Mouse (Mus musculus) testis, adult 2 months (tissue): Measurements from ENCODE around the gene Gm5767. TPM values are rescaled to one million over a fixed set of nuclear protein-coding genes. Genes with fewer than 3 reads are reported as not detected.

Experiments used
- H3K27ac ChIP-seq: fragments of 200-500 bp; 2 replicates; pipeline ENCODE4 v1.5.1; 2012; ENCODE audit warnings: low read depth, low read length; ENCODE audit not compliant: control insufficient read depth, insufficient read depth
- H3K27me3 ChIP-seq: fragments of 200-500 bp; 2 replicates; pipeline ENCODE4 v1.6.1; 2012; ENCODE audit warnings: mild to moderate bottlenecking, low read length, moderate library complexity; ENCODE audit not compliant: control insufficient read depth, insufficient read depth
- H3K36me3 ChIP-seq: fragments of 200-500 bp; 2 replicates; pipeline ENCODE4 v1.6.1; 2012; ENCODE audit warnings: mild to moderate bottlenecking, low read length; ENCODE audit not compliant: control insufficient read depth, insufficient read depth
- H3K4me1 ChIP-seq: fragments of 200-500 bp; 2 replicates; pipeline ENCODE4 v1.6.1; 2012; ENCODE audit warnings: low read length; ENCODE audit not compliant: control insufficient read depth, insufficient read depth
- H3K4me3 ChIP-seq: fragments of 200-500 bp; 2 replicates; pipeline ENCODE4 v1.5.1; 2012; ENCODE audit warnings: low read depth, mild to moderate bottlenecking, low read length, moderate library complexity, mixed read lengths; ENCODE audit not compliant: control insufficient read depth
- CTCF ChIP-seq: fragments of 200-500 bp; IDR thresholded peaks from 2 replicates; pipeline ENCODE4 v1.5.1; 2012; ENCODE audit warnings: low read depth, mild to moderate bottlenecking, inconsistent platforms, low read length, moderate library complexity; ENCODE audit not compliant: control insufficient read depth, insufficient read depth, insufficient replicate concordance
- POLR2A ChIP-seq: fragments of 200-500 bp; IDR thresholded peaks from 2 replicates; pipeline ENCODE4 v1.6.1; 2012; ENCODE audit warnings: low read depth, mild to moderate bottlenecking, inconsistent platforms, low read length, moderate library complexity; ENCODE audit not compliant: control insufficient read depth
- polyA plus RNA-seq: library from polyadenylated mRNA; depleted of rRNA; stranded (reverse); fragments of >200 nt; gene quantifications from 2 replicates; pipeline ENCODE4 v1.2.3, GENCODE M21; 2012

The Gm5767 gene
- polyA plus RNA-seq, 1 experiment, result 526 TPM

DNA sequence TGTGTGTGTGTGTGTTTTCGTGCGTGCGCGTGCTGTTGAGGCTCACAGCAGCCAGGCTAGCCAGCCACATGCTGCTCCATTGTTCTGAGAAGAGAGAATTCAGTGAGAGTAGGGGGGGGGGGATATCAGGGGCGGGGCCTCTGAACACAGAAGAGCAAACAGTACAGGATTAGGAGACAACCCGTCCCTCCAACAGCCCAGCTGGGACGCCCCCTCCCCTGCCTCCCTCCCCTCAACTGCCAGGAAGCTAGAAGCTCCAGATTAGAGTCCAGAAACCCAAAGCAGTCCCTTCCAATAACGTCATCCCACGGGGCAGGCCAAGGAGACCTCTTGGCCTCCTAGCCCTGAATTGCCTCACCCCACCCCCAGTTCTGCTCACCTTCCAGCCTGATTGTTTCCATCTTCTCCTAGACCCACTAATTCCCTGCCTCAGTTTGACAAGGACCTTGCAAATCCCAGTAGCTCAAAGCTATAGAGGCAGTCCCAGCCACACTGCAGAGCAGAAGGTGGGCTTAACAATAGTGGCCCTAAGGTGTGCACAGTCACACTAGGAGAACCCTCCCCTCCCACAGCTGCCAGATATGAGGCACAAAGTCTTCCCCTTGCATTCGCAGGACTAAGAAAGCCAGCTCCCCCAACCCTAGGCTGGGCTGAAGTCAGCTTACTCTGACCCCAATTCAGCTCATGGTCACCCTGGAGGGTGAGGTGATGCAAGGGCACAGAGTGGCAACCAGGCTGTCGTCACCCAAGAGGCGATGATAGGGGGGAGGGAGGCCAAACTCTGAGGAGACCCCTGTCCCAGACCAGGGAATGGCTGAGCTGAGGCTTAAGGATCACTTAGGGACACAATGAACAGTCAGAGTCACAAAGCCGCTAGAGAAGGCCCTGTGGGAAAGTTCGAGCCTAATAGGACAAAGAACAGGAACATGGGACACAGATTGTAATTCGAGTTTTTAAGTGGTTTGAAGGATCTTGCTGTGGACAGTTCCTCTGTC is 10.2 kb upstream of the Gm5767 start:
- peaks cover 26% of the 10 kb centered on the region for H3K4me1 ChIP-seq
- H3K36me3 ChIP-seq, result no peaks in the 10 kb centered on the region
- no peaks in the 10 kb centered on the region for H3K27me3 ChIP-seq
- no peak overlapping the region for H3K27ac ChIP-seq
- TF ChIP-seq POLR2A, result no peak
- no peak for TF ChIP-seq CTCF
- no peak overlapping the region for H3K4me3 ChIP-seq

DNA sequence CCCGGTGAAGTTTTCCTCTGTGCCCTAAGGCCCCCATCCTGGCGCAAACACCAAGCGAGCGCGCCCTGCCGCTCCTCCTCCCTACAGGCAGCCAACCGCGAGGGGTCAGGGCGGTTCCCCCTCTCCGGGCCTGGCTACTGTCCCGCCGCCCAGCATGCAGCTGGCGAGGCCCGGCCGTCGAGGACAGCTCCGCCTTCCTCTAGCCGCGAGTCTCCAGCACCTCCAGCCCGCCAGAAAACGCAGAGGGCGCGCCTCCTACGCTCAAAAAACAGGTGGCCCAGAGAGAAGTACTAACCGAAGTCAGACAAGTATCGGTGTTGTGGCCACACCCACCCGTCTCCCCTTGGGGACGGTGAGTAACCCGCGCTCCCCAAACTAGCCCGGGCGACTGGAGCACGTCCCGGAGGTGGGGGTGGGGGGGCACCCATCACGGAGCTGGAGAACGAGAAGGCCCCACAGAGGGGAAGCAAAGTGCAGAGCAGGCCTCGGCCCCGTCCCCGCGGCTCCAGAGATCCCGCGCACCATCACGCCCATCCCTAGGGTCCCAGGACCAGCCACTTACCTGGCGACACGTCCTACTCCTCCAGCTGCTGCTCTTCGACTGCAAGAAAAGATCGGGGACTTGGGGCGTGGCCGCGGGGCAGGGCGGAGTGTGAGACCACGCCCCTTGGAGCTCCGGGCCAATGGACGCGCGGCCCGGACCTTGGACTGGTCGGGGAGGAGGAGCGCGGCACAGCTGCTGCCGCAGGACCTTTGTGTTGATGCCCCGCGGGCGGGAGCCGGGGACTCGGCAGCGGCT is 8.8 kb upstream of the Gm5767 start, which contains the start of gene Carhsp1:
TSS of gene Carhsp1 (minus strand) at position 605 of the 799 bp plus-strand sequence.
- peak within 1 kb of the TSS; percentile 67 for H3K27ac ChIP-seq
- peak; percentile 73 for TF ChIP-seq POLR2A
- no peak for TF ChIP-seq CTCF
- H3K27me3 ChIP-seq, result no peaks in the 10 kb centered on the region
- H3K36me3 ChIP-seq, result no peaks in the 10 kb centered on the region
- peaks cover 18% of the 10 kb centered on the region for H3K4me1 ChIP-seq
- peak within 1 kb of the TSS; percentile 91 for H3K4me3 ChIP-seq

GRCm38 (mm10) chr16:8672350-8672687 is 8.3 kb upstream of the Gm5767 start:
- H3K27ac ChIP-seq, result no peak overlapping the region
- H3K4me1 ChIP-seq, result peaks cover 18% of the 10 kb centered on the region
- H3K36me3 ChIP-seq, result no peaks in the 10 kb centered on the region
- TF ChIP-seq CTCF (no peak), POLR2A (no peak)
- peak overlapping the region; percentile 91 for H3K4me3 ChIP-seq
- no peaks in the 10 kb centered on the region for H3K27me3 ChIP-seq

DNA sequence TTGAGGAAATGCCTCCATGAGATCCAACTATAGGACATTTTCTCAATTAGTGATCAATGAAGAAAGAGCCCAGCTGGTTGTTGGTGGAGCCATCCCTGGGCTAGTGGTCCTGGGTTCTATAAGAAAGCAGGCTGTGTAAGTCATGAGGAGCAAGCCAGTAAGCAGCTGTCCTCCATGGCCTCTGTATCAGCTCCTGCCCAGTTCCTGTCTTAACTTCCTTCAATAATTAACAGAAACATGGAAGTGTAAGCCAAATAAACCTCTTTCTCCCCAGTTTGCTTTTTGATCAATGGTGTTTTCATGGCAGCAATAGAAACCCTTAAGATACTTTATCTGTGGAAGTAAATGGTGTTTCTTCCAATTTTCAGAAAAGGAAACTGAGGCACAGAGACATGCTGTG is 7.8 kb upstream of the Gm5767 start:
- Histone ChIP-seq H3K27me3 (no peaks in the 10 kb centered on the region), H3K36me3 (no peaks in the 10 kb centered on the region), H3K4me1 (peaks cover 16% of the 10 kb centered on the region), H3K4me3 (no peak overlapping the region), H3K27ac (no peak overlapping the region)
- TF ChIP-seq POLR2A, result no peak
- no peak for TF ChIP-seq CTCF

DNA sequence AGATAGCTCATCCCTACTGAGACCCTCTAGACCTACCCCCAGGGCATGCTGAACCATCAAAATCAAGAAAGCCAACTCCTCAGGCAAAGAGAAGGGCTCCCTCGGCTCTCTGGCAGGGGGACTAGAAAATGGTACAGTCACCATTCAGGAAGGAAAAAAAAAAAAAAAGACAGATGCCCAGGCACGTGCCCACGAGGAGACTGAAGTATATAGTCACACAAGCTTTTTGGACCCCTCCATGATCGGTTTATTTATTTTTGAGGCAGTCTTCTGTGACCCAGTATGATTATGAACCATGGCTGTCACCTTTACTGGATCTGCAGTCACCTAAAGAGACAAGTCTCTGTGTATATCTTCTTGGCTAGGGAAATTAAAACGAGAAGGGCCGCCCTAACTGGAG is 7.2 kb upstream of the Gm5767 start:
- H3K36me3 ChIP-seq, result no peaks in the 10 kb centered on the region
- TF ChIP-seq CTCF, result no peak
- TF ChIP-seq POLR2A, result no peak
- peaks cover 17% of the 10 kb centered on the region for H3K4me1 ChIP-seq
- H3K4me3 ChIP-seq, result no peak overlapping the region
- H3K27me3 ChIP-seq, result no peaks in the 10 kb centered on the region
- H3K27ac ChIP-seq, result no peak overlapping the region

- TF ChIP-seq CTCF (peak; percentile 47; the same call in 1 of the 2 replicates), POLR2A (no peak)
- peak overlapping the region; percentile 11; the same call in 1 of the 2 replicates for H3K4me3 ChIP-seq
- peaks cover 17% of the 10 kb centered on the region for H3K4me1 ChIP-seq
Observed at GRCm38 (mm10) chr16:8674165-8674564, 6.4 kb upstream of the Gm5767 start.

GRCm38 (mm10) chr16:8675559-8675958 is 5.0 kb upstream of the Gm5767 start:
- H3K4me1 ChIP-seq, result peaks cover 17% of the 10 kb centered on the region
- H3K4me3 ChIP-seq, result no peak overlapping the region
- H3K27ac ChIP-seq, result no peak overlapping the region
- H3K27me3 ChIP-seq, result no peaks in the 10 kb centered on the region
- TF ChIP-seq CTCF (no peak), POLR2A (no peak)
- H3K36me3 ChIP-seq, result no peaks in the 10 kb centered on the region

More at GRCm38 (mm10) chr16:8674165-8674564, 6.4 kb upstream of the Gm5767 start:
- Histone ChIP-seq H3K36me3 (no peaks in the 10 kb centered on the region), H3K27me3 (no peaks in the 10 kb centered on the region), H3K27ac (no peak overlapping the region)
